Mouse (Mus musculus) midbrain, embryonic 12.5 days (tissue): Measurements from ENCODE around the gene Bhlha9. TPM values are rescaled to one million over a fixed set of nuclear protein-coding genes. Genes with fewer than 3 reads are reported as not detected.

Experiments
- ATAC-seq: fragments of 200-750 bp; cut with Nextera tagmentation; 2 replicates; pipeline ENCODE4 v1.8.0; 2017; ENCODE audit warnings: low read depth, moderate TSS enrichment, moderate library complexity; ENCODE audit not compliant: low FRiP score
- H3K27ac ChIP-seq: fragments of 300-500 bp; sonication (generic); replicated peaks from 2 replicates; pipeline ENCODE4 v1.5.1; 2016; ENCODE audit warnings: mild to moderate bottlenecking
- H3K27me3 ChIP-seq: fragments of 300-500 bp; sonication (generic); 2 replicates; pipeline ENCODE4 v1.6.1; 2016; ENCODE audit warnings: mild to moderate bottlenecking
- H3K36me3 ChIP-seq: fragments of 300-500 bp; sonication (generic); 2 replicates; pipeline ENCODE4 v1.6.1; 2016
- H3K4me1 ChIP-seq: fragments of 300-500 bp; sonication (generic); 2 replicates; pipeline ENCODE4 v1.6.1; 2016
- H3K4me2 ChIP-seq: fragments of 300-500 bp; sonication (generic); replicated peaks from 2 replicates; pipeline ENCODE4 v1.6.1; 2016; ENCODE audit warnings: mild to moderate bottlenecking, moderate library complexity
- H3K4me3 ChIP-seq: fragments of 300-500 bp; sonication (generic); 2 replicates; pipeline ENCODE4 v1.5.1; 2016; ENCODE audit warnings: mild to moderate bottlenecking
- H3K9ac ChIP-seq: fragments of 300-500 bp; sonication (generic); replicated peaks from 2 replicates; pipeline ENCODE4 v1.6.1; 2016; ENCODE audit warnings: mild to moderate bottlenecking, moderate library complexity
- H3K9me3 ChIP-seq: fragments of 300-500 bp; sonication (generic); 2 replicates; pipeline ENCODE4 v1.6.1; 2016; ENCODE audit warnings: mild to moderate bottlenecking
- WGBS: fragments of 180-500 bp; shearing (Covaris S2); methylation state at CpG from one replicate; pipeline ENCODE4 v1.1.7; 2016; 5-methylcytosine and 5-hydroxymethylcytosine counted together
- polyA plus RNA-seq: library from polyadenylated mRNA; unstranded; fragments of >200 nt; fragmentation: Nextera tagmentation; extraction: Ambion mirVana; gene quantifications from 2 replicates; pipeline ENCODE4 v1.2.1, GENCODE M21; 2016

The Bhlha9 gene
- polyA plus RNA-seq, 1 experiment from 2014 or later, result not detected

DNA sequence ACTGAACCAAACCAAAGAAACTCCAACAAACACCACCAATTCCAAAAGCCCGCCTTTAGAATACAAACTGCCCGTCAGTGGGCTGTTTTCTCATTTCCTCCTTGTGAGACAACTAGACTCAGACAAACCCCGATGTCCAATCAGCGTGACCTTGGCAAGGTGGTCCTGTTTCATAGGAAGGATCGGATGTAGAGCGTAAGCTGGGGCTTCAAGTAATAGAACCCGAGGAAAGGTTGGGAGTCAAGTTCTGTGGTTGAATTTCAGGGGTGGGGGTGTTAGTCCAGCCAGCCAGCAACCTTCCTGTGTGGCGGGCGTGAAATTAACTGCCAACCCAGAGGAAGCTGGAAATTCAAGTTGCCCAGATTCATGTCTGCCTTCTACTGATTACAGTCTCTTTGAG, 27.2 kb upstream of the Bhlha9 start:
- no peaks in the 10 kb centered on the region for H3K36me3 ChIP-seq
- H3K9ac ChIP-seq, result no peak overlapping the region
- H3K27me3 ChIP-seq, result peaks cover 19% of the 10 kb centered on the region; the same call in 1 of the 2 replicates
- peaks cover 33% of the 10 kb centered on the region for H3K4me1 ChIP-seq
- 71% methylated on average over 9 of the region's 9 CpGs for WGBS
- ATAC-seq, result no peak
- peak overlapping the region; percentile 64 for H3K27ac ChIP-seq
- H3K4me3 ChIP-seq, result no peak overlapping the region
- H3K4me2 ChIP-seq, result no peak overlapping the region
- no peaks in the 10 kb centered on the region for H3K9me3 ChIP-seq

GRCm38 (mm10) chr11:76645955-76646354, 26.3 kb upstream of the Bhlha9 start:
- H3K9ac ChIP-seq, result 0 out of 2 replicates have a peak overlapping the region, but pooled peaks have one; percentile 32
- H3K27ac ChIP-seq, result peak overlapping the region; percentile 64; the same call in 1 of the 2 replicates
- peaks cover 19% of the 10 kb centered on the region; the same call in 1 of the 2 replicates for H3K27me3 ChIP-seq

DNA sequence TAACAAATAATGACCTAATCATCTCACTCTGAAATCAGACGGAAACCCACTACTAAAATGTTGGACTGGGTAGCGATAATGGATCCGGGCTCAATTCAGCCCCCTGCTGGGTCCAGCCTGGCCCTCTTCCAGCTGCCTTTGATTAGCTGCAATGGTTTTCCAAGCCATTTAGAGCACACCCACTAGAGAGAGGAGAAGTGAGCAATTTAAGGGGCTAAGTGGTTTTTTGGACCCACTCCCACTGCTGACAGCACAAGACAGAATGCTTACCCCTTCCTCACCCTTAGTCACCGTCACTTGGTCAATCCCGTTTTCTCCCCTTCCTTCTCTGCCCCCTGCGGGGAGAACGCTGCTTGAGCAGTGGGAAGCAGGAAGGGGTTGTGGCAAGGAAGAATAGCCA, 25.2 kb upstream of the Bhlha9 start:
- Histone ChIP-seq H3K4me3 (peak overlapping the region; percentile 9), H3K36me3 (no peaks in the 10 kb centered on the region), H3K4me1 (peaks cover 37% of the 10 kb centered on the region), H3K9ac (no peak overlapping the region), H3K27me3 (peaks cover 19% of the 10 kb centered on the region; the same call in 1 of the 2 replicates), H3K4me2 (peak overlapping the region; percentile 32), H3K27ac (peak overlapping the region; percentile 12; the same call in 1 of the 2 replicates), H3K9me3 (no peaks in the 10 kb centered on the region)
- peak; percentile 44; the same call in 1 of the 2 replicates for ATAC-seq
- WGBS, result 3% methylated on average over 7 of the region's 7 CpGs

More at GRCm38 (mm10) chr11:76645955-76646354, 26.3 kb upstream of the Bhlha9 start:
- peaks cover 37% of the 10 kb centered on the region for H3K4me1 ChIP-seq
- H3K4me3 ChIP-seq, result peak overlapping the region; percentile 28
- H3K9me3 ChIP-seq, result no peaks in the 10 kb centered on the region
- ATAC-seq, result peak; percentile 58; the same call in 1 of the 2 replicates
- peak overlapping the region; percentile 57 for H3K4me2 ChIP-seq
- no peaks in the 10 kb centered on the region for H3K36me3 ChIP-seq
- WGBS, result under 1% methylated on average over 19 of the region's 19 CpGs

GRCm38 (mm10) chr11:76647500-76647899, 24.8 kb upstream of the Bhlha9 start:
- whole genome bisulfite sequencing, result 9% methylated on average over 9 of the region's 9 CpGs
- ATAC-seq, result no peak
- Histone ChIP-seq H3K4me1 (peaks cover 37% of the 10 kb centered on the region), H3K27ac (peak overlapping the region; percentile 12; the same call in 1 of the 2 replicates), H3K36me3 (no peaks in the 10 kb centered on the region), H3K9ac (no peak overlapping the region), H3K4me2 (peak overlapping the region; percentile 32), H3K9me3 (no peaks in the 10 kb centered on the region), H3K27me3 (peaks cover 19% of the 10 kb centered on the region; the same call in 1 of the 2 replicates), H3K4me3 (peak overlapping the region; percentile 9)

DNA sequence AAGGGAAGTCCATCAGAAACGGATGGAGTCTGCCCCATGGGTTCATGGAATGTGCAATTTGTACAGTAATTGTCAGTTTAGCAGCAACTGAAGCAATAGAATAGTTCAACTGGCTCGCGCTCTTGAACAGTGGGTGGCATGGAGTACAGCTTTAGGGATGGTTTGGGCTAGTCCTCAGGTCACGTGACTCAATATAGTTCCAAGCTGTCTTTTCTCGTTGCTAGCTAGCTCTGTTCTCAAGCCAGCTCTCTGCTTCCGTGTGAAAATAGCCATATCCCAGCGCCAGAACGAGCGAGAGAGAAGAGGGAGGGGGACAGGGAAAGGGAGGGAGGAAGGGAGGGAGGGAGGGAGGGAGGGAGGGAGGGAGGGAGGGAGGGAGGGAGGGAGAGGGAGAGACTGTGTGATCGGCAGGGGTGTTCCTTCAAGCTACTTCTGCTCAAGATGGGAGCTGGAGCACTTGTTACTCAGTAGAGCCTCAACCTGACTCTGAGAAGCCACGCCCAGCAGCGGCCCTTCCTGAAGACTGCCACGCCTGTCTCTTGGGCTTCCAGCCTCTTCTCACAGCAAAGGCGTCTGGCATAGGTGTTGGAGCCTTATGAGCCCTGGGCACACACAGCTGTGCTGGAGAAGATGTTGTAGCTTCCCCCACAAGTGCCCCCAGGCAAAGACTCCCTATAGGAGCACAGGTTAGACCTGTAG, 21.3 kb upstream of the Bhlha9 start:
- Histone ChIP-seq H3K4me2 (no peak overlapping the region), H3K4me3 (no peak overlapping the region), H3K27ac (no peak overlapping the region), H3K36me3 (no peaks in the 10 kb centered on the region), H3K9ac (no peak overlapping the region), H3K27me3 (peaks cover 13% of the 10 kb centered on the region; the same call in 1 of the 2 replicates), H3K9me3 (no peaks in the 10 kb centered on the region), H3K4me1 (peaks cover 25% of the 10 kb centered on the region)
- no peak for ATAC-seq
- 60% methylated on average over 11 of the region's 14 CpGs for WGBS

- WGBS, result 35% methylated on average over 3 of the region's 3 CpGs
- H3K27ac ChIP-seq, result no peak overlapping the region
- H3K4me3 ChIP-seq, result no peak overlapping the region
- H3K4me1 ChIP-seq, result peaks cover 8% of the 10 kb centered on the region; the same call in 1 of the 2 replicates
- no peak overlapping the region for H3K4me2 ChIP-seq
- H3K9ac ChIP-seq, result no peak overlapping the region
- H3K36me3 ChIP-seq, result no peaks in the 10 kb centered on the region
- no peak for ATAC-seq
- peaks cover 7% of the 10 kb centered on the region; the same call in 1 of the 2 replicates for H3K27me3 ChIP-seq
- H3K9me3 ChIP-seq, result no peaks in the 10 kb centered on the region
These were observed 19.4 kb upstream of the Bhlha9 start for GRCm38 (mm10) chr11:76652838-76653334.

DNA sequence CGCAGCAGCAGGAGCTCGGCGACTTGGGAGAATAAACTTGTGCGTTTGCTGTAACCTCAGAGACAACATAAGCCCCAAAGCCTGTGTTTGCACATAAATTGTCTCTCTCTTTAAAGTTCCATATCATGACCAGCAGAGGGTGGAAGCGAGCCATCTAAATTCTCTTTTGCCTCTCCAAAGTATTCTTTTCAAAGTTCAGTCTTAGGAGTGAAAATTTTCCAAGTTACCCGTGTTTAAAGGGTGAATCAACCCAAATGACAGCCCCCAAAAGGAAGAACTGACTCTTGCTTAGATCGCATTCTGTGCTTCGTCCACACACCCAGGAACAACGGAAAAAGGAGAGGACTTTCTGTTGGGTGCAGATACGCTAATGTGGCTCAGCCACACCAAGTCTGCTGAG, 17.2 kb upstream of the Bhlha9 start:
- H3K9ac ChIP-seq, result no peak overlapping the region
- no peaks in the 10 kb centered on the region for H3K36me3 ChIP-seq
- no peak for ATAC-seq
- H3K27ac ChIP-seq, result no peak overlapping the region
- WGBS, result 9% methylated on average over 10 of the region's 10 CpGs
- peaks cover 8% of the 10 kb centered on the region; the same call in 1 of the 2 replicates for H3K4me1 ChIP-seq
- no peaks in the 10 kb centered on the region for H3K9me3 ChIP-seq
- H3K4me3 ChIP-seq, result 0 out of 2 replicates have a peak overlapping the region, but pooled peaks have one; percentile 9
- 0 out of 2 replicates have a peak, but pooled peaks cover 4% of the 10 kb centered on the region for H3K27me3 ChIP-seq
- H3K4me2 ChIP-seq, result peak overlapping the region; percentile 42

DNA sequence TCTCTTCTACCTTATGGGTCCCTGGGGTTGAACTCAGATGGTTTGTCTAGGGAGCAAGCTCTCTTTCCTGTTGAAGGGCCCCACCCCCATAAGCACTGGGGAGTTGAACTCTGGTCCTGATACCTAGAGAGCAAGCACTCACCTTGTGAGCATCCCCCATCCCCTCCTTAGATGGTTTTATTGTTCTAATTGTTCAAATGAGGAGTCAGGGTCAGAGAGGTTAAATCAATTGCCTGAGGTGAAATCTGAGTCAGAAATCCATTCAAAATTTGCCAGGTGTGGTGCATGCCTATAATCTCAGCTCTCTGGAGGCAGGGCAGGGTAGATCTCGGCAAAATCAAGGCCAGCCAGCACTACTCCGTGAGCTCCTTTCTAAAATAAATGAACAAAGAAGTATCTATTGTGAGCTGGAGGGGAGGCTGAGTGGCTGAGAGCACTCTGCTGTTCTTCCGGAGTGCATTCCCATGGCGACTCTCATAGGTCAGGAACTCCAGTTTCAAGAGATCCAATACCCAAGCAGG, 14.8 kb upstream of the Bhlha9 start:
- 47% methylated on average over 4 of the region's 4 CpGs for WGBS
- no peak overlapping the region for H3K4me2 ChIP-seq
- H3K4me3 ChIP-seq, result no peak overlapping the region
- no peaks in the 10 kb centered on the region for H3K9me3 ChIP-seq
- no peak overlapping the region for H3K9ac ChIP-seq
- ATAC-seq, result no peak
- no peaks in the 10 kb centered on the region for H3K36me3 ChIP-seq
- 0 out of 2 replicates have a peak, but pooled peaks cover 4% of the 10 kb centered on the region for H3K27me3 ChIP-seq
- no peak overlapping the region for H3K27ac ChIP-seq
- peaks cover 4% of the 10 kb centered on the region; the same call in 1 of the 2 replicates for H3K4me1 ChIP-seq

GRCm38 (mm10) chr11:76659138-76659930, 12.9 kb upstream of the Bhlha9 start:
- Histone ChIP-seq H3K4me1 (peaks cover 2% of the 10 kb centered on the region; the same call in 1 of the 2 replicates), H3K36me3 (no peaks in the 10 kb centered on the region), H3K27me3 (peaks cover 6% of the 10 kb centered on the region), H3K27ac (no peak overlapping the region), H3K4me3 (no peak overlapping the region), H3K9ac (no peak overlapping the region; the same call in 1 of the 2 replicates), H3K9me3 (no peaks in the 10 kb centered on the region), H3K4me2 (no peak overlapping the region)
- 82% methylated on average over 14 of the region's 14 CpGs for WGBS
- ATAC-seq, result no peak

- no peak overlapping the region for H3K27ac ChIP-seq
- H3K4me3 ChIP-seq, result no peak overlapping the region
- no peak for ATAC-seq
- 76% methylated on average over 7 of the region's 7 CpGs for WGBS
- H3K36me3 ChIP-seq, result no peaks in the 10 kb centered on the region
- peaks cover 8% of the 10 kb centered on the region; the same call in 1 of the 2 replicates for H3K4me1 ChIP-seq
- H3K9ac ChIP-seq, result no peak overlapping the region
- H3K9me3 ChIP-seq, result no peaks in the 10 kb centered on the region
- no peak overlapping the region for H3K4me2 ChIP-seq
- H3K27me3 ChIP-seq, result peaks cover 26% of the 10 kb centered on the region
These were observed 10.3 kb upstream of the Bhlha9 start for GRCm38 (mm10) chr11:76661790-76662468.
